Mouse (Mus musculus): ENCODE results near the gene Gusb.

Gene Gusb

DNA sequence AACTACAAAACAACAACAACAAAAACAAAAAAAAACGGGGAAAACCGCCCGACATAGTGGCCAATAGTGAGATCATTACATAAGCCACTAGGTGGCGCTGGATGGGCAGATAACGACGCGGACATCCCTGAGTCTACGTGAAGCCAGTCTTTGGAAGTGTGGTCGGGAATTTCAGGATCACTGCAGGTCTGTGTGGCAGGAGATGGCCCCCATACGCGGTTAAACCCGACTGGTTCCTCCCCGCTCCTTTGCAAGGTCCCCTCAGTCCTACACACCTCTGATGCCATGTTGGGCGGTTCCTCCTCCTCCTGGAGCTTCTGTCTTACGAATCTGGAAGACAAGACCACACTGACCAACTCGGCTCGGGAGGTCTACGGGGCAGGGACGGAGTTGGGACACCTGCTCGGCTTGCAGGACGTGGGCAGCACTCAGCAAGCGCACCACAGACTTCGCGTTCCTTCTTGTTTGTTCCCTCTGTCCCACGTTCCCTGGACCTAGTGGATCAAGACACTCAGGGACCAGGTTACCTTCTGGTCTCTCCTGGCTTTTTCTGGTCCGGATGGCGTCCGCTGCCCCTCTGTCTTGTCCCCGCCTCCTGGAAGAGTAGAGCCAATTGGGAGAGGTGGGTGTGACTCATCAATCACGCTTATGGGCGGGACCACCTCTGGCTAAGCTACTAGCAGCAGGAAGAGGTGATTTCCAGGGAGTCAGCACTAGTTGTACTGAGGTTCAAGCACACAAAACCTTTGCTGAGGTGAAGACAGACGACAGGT lies 21.1 kb upstream of the Gusb start:
- DNase-seq, result peak; percentile 59 to 80

DNA sequence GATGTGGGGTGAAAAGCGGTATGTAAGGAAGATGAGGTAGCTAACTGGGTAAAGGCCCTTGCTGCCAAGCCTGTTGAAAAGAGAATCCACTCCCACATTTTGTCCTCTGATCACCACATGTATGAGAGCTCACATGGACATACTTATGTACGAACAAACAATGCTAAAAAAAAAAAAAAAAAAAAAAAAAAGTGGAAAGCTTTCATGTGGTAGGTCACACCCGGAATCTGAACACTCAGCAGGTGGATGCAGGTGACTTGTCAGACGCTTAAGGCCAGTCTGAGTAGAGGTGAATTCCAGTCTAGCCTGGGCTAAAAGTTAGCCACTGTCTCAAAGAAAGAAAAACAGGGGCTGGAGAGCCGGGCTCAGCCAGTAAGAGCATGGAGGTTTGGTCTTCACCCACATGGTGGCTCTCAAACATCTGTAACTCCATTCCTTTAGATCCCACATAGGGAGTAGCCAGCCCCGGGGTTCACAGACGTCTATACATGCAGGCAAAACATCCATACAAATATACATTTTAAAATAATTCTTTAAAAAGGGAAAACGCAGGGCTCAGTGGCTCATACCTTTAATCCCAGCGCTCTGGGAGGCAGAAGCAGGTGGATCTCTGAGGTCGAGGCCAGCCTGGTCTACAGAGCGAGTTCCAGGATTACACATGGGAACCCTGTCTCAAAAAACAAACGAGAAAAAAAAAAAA lies 20.4 kb upstream of the Gusb start:
- DNase-seq, result no peak

GRCm38 (mm10) chr5:130022366-130022765 lies 19.5 kb upstream of the Gusb start:
- DNase-seq, result no peak

GRCm38 (mm10) chr5:130021361-130021966 lies 18.6 kb upstream of the Gusb start:
- no peak for DNase-seq

DNA sequence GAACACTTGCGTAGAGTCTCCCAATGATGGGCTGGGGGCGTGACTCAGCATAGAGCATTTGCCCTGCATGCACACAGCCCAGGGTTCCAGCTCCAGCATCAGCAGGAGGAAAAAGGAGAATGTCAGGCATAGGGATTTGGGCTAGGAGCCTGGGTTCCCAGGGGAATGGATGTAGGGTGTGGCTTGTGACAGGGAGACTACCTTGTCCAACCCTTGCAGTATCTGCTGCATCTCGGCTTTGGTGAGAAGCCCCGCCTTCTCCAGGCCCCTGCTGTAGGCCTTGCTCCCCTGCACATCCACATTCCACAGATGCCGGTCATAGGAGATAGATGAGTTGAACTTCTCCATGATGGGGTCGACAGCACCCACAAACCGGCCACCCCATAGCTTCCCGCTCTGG lies 16.6 kb upstream of the Gusb start:
- no peak for DNase-seq

- DNase-seq, result no peak
Observed at GRCm38 (mm10) chr5:130015104-130015503, 12.3 kb upstream of the Gusb start.

DNA sequence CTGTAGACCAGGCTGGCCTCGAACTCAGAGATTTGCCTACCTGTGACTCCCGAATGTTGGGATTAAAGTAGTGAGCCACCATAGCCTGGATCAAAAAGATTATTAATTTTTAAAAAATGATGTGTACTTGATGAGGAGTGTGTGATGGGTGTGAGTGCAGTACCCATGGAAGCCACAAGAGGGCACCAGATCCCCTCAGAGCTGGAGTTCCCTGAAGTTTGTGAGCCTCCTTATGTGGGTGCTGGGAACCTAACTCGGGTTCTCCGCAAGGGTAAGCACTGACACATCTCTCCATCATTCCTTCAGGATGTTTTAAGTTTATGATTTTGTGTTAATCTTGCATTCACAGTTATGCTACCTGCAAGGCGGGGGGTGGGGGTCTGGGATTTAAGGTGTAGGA lies 8.1 kb upstream of the Gusb start:
- no peak for DNase-seq

GRCm38 (mm10) chr5:130009784-130010183 lies 6.9 kb upstream of the Gusb start:
- no peak for DNase-seq

DNA sequence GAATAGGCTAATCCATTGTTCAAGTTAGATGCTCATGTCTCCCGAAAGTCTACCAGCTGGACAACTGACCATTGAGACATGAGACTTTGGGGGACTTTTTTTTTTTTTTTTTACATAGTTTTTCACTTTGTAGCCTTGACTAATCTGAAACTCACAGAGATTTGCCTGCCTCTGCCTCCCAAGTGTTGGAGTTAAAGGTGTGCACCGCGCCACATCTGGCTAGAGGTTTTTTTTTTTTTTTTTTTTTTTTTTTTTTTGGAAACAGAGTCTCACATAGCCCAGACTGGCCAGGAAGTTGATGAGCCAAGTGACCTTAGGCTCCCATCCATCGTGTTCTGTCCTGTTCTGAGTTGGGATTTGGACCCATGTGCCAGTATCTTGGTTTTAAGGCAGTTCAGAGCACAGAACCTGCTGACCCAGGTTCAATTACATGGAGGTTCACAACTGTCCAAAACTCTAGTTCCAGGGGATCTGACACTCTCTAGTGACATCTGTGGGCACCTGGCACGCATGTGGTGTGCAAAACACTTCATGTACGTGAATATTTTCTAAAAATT lies 5.3 kb upstream of the Gusb start:
- no peak for DNase-seq

DNA sequence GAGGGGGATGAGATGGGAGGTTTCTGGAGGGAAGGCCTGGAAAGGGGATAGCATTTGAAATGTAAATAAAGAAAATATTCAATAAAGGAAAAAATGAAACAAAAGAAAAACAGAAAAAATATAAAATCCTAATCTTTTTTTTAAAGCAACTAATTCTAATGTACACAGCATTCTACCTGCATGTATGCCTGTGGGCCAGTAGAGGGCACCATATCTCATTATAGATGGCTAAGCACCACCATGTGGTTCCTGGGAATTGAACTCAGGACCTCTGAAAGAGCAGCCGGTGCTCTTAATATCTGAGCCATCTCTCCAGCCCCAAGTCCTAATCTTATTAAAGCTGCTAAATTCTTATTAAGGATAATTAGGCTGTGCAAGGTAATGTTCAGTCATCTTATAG lies 4.5 kb upstream of the Gusb start:
- DNase-seq, result no peak

DNA sequence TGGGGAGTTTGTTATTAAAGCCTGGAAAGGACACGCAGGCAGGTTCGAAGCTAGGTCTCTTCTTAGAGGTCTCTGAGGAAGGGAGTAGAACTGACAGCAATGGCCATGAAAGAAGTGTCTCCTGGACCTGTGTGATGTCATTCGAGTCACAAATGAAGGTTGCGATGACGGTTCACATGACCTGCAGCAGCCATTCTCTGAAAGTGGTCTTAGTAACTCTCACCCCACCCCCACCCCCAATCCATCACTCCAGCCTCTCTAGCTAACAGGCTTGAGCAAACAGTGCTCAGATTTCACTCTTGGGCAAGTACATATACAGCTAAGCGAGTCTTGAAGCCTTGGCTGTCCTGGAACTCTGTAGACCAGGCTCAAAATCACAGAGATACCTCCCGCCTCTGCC lies 380 bp upstream of the Gusb start:
- no peak for DNase-seq

GRCm38 (mm10) chr5:130001356-130001987 lies 1.4 kb downstream of the Gusb start:
- DNase-seq, result no peak

DNA sequence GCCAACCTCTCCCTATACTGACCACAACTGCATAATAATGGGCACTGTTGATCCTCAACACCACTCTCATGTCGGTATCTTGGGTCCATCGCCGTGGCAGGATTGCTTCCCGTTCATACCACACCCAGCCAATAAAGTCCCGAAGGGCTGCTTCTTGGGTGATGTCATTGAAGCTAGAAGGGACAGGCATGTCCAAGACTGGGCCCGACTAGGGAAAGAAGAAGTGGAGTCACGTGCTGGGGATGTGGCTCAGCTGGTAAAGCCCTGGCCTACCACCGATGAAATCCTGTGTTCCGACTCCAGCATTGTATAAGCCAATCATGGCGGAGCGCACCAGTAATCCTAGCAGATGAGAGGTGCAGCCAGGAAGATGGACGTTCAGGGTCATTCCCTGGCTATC lies 2.1 kb downstream of the Gusb start:
- DNase-seq, result no peak

DNA sequence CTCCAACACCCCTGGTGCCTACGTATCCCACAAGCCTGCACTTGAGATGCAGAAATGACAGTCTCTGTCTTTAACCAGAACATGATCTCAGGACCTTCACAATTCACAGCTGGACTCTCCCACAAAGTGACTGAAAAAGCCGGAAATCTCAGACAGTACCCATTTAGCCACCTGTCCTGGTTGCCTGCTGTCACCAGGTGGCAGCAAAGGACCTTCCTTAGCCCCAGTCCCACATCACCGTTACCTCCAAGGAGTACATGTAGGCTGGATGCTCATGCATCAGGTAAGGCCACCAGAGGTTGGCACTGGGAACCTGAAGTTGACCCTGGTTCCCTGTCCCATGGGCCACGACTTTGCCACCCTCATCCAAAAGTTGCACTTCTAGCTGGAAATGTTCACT lies 3.8 kb downstream of the Gusb start:
- peak in 1 of 2 experiments; percentile 28 for DNase-seq

DNA sequence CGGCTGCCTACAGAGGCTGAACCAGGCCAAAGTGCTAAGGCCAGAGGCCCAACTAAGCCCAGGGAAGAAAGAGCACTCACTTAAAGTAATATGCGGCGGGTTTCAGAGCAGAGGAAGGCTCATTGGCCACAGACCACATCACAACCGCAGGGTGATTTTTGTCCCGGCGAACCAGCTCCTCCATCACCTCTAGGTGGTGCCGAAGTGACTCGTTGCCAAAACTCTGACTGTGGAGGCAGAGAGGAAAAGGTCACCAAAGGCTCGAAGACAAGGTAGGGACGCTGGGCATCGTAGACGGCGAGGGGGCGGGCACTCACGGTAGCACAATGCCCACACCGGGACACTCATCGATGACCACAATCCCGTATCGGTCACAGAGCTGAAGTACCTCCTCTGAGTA lies 5.1 kb downstream of the Gusb start:
- DNase-seq, result no peak

GRCm38 (mm10) chr5:129994989-129995388 lies 7.9 kb downstream of the Gusb start:
- DNase-seq, result no peak

DNA sequence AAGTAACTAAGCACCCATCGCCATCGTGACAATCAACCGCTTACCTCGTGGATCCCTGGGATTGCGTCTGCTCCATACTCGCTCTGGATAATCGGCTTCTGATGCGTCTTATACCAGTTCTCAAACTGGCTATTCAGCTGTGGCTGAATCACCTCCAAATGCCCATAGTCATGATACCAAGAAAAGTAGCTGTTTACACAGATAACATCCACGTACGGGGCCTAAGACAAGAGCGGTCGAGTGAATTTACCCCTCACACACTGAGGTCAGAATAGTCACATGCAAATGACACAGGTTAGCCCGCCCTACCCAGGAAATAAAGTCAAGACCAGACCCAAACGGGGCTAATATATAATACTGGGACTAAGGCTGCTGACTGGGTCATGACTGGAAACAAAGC lies 9.5 kb downstream of the Gusb start:
- DNase-seq, result no peak

GRCm38 (mm10) chr5:129991898-129992297 lies 11.0 kb downstream of the Gusb start:
- DNase-seq, result no peak

GRCm38 (mm10) chr5:129989376-129989775 lies 13.5 kb downstream of the Gusb start:
- no peak for DNase-seq

GRCm38 (mm10) chr5:129980216-129980615 lies 22.6 kb downstream of the Gusb start:
- DNase-seq, result no peak

GRCm38 (mm10) chr5:129978608-129979007 lies 24.2 kb downstream of the Gusb start:
- no peak for DNase-seq

DNA sequence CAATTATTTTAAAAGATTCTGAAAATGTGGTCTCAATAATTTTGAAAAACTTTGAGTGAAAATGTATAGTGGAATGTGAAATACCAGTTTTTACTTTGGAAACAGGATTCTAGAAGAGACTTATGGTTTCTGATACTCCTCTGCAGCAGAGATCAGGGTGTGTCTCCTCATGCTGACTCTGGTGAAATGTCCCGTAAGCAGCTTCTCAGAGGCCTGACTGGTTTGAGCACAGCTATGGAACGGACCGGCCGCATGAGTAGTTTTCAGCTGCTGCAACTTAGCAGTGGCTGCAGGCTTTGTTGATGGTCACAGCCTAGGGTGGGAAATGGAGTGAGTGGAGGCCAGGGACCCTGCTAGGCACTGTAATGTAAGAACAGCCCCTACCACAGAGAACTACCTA lies 25.1 kb downstream of the Gusb start:
- no peak for DNase-seq

DNA sequence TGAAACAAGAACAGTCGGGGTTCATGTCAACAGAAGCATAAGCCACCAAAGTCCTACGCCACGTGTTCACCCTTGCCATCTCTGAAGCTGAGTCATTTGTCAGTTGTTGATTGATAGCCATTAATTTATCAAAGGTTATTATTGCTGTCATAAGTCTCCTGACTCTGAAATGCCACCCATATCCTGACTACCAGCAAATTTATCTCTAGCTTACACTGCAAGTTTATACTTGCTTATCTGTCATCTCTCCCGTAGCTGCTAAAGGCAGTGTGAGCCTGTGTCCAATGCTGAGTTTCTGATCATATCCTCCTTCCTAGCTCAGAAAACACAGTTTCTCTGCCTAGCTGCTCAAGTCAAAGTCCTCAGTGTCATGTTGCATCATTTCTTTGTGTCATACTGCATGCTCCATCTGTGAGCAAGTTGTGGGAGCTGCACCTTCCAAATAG lies 28.0 kb downstream of the Gusb start:
- DNase-seq, result no peak
